Mouse (Mus musculus): ENCODE results near the gene 6030458C11Rik.
"Not testable (repeated sequence)": the region's sequence is repeated elsewhere in the genome, so short reads cannot be mapped to it uniquely, and the experiment has no call there.

6030458C11Rik gene

DNA sequence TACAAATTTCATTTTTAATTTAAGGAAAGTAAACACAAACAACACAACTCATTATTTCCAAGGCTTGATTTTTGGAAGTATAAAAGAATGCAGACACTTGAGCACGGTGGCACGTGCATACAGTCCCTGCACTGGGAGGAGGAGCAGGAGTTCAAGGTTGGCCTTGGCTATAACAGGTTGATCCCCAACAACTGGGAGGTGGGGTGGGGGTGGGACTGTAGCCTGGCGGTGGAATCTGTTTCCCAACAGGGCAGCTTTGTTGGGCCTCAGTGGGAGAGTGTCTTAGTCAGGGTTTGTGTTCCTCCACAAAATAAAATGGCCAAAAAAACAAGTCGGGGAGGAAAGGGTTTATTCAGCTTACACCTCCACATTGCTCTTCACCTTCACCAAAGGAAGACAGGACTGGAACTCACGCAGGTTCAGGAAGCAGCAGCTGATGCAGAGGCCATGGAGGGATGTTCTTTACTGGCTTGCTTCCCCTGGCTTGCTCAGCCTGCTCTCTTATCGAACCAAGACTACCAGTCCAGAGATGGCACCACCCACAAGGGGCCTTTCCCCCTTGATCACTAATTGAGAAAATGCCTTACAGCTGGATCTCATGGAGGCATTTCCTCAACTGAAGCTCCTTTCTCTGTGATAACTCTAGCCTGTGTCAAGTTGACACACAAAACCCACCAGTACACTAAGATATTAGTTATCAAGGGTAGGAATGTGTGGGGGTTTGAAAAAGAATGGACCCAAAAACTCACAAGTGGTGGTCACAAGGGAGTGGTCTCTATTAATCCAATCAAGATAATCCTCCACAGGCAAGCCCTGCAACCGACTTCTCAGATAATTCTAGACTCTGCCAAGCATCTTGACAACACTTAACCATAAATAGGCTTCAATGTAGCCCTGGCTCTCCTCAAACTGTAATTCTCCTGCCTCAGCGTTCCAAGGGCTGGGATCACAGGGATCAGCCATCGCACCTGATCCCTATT lies 1.7 kb downstream of the 6030458C11Rik start:
- DNase-seq (ENCODE audit: low spot score), result no peak

DNA sequence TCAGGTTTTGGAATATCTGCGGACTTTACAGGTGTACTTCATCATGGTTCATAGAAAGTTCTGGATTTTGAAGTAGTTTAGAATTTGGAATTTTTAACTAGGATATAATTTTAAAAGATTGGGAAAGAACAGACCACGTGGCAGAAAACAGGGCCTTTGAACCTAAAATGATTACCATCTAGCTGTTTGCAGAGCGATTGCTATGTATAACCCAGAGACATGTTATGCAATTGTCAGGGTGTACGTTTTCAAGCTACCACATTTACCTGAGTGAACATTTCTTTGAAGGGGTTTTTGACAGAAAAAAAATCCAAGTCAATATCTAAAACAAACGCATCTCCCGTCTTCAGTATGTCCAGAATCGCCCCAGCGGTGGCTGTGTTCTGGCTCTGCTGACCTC lies 6.9 kb downstream of the 6030458C11Rik start:
- DNase-seq (ENCODE audit: low spot score), result no peak

DNA sequence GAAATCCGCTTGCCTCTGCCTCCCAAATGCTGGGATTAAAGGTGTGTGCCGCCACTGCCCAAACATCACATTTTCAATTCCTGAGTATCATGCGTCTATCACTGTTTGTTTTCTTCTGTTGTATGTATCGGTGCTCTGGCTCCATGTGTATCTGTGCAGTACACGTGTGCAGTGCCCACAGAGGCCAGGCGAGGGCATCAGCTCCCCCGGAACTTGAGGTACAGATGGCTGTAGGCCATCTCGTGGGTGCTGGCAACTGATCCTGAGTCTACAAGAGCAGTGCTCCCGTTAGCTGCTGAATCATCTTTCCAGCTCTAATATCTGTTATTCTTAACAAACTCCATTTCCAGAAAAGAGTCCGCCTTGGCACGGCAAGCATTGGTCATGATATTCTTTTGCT lies 11.8 kb downstream of the 6030458C11Rik start:
- DNase-seq (ENCODE audit: low spot score), result no peak

DNA sequence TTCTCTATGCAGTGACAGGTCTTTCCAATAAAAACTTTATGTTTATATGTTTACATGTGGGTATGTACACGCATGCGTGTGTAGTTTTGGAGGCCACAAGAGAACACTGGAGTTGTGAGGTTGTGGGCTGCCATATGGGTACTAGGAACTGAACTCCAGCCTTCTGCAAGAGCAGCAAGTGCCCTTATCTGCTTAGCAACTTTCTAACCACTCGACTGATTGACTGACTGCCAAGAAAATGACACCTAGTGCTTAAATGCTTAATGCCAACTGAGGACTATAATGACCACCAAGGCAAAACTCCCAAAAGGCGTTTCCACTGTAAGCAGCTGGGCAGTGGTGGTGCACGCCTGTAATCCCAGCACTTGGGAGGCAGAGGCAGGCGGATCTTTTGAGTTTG lies 15.1 kb downstream of the 6030458C11Rik start:
- no peak for DNase-seq (ENCODE audit: low spot score)

DNA sequence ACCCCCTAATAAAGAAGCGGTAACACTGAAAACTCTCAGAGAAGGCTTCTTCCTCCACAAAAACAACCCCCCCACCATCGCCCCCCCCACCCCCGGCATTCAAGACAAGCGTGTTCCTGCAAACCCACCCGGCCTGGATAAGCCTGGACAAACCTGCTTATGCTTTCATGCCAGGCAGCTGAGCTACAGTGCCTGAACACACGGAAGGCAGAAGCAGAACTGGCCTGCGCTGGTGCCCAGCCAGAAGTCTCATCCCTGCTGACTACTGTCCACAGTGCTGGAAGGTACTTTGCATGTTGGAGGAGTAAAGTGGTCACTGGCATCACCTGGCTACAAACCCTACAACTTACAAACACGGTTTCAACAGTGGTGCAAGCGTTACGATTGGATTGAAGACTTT lies 17.4 kb downstream of the 6030458C11Rik start:
- DNase-seq (ENCODE audit: low spot score), result no peak

DNA sequence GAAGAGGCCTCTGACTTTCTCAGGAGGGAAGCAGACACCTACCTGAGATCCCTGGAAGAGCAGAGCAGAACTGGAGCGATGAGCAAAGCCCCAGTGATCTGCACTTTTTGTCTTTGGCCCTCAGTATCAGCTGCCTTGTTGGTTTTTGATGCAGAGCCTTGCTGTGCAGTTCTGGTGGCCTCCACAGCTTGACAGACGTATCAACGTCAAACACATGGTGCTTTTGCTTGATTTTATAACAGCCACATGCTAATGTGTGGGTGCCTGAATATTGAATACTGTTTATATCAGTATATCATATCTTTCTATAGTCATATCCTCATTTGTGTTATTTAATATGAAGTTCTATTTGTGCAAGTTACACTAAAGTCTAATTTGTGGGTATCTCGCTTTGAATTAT lies 19.4 kb downstream of the 6030458C11Rik start:
- no peak for DNase-seq (ENCODE audit: low spot score)

DNA sequence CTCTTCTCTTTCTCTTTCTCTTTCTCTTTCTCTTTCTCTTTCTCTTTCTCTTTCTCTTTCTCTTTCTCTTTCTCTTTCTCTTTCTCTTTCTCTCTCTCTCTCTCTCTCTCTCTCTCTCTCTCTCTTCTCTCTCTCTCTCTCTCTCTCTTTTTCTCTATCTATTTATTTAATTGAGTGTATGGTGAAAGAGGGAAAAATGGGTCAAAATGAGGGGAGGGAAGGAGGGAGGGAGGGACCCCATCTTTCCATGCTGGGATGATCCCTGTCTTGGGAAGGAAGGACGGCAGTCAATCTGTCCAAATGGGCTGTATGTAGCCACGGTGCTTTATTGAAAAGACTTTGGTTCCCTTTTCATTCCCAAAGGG lies 23.3 kb downstream of the 6030458C11Rik start:
- DNase-seq (ENCODE audit: low spot score), result not testable (repeated sequence)

DNA sequence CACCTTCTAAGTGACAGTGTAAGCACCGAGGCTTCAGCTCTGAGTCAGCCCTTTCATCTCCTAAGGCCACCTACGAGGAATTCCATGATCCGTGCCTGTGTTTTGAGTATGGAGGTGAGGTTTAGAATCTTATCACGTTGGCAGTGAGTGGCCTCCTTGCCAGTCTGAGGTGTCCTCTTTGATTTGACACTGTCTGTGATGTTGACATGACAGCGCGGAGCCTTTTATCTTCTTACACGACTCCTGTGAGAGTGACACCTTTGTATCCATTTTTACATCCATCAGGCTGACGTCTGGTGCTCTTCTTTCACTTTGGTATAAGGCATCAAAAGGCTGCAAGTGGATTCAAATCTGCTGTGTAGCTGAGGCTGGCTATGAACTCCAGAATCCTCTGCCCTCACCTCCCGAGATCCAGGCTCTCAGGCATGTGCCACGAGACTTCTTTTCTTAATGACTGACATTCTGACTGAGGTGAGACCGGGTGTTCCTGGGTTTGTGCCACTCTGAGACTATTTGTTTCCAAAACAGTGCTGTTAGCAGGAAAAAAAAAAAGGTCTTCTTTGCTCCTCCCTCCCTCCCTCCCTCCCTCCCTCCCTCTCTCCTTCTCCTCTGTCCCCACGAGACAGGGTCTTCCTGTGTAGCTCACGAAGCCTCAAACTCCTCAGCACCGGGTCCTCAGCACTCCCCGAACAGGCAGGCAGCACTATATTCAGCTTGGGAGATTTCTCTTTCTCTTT lies 23.9 kb downstream of the 6030458C11Rik start:
- no peak for DNase-seq (ENCODE audit: low spot score)

DNA sequence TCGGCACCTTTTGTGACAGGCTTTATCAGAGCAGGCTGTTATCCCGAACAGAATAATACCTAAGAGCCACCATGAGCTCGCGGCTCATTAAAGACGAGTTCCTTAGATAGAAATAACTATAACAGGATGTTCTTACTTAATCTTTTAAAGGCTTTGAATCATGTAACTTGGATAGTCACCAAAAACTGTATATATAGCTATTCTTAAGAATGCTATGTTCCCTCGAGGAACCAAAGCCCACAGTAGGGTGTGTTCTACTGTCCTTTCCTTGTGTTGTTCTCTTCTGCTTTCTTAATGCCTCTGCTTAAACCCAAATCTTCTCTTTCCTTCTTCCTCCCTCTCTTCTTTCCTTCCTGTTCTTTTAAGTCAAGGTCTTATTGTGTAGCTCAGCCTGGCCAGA lies 26.4 kb downstream of the 6030458C11Rik start:
- no peak for DNase-seq (ENCODE audit: low spot score)

DNA sequence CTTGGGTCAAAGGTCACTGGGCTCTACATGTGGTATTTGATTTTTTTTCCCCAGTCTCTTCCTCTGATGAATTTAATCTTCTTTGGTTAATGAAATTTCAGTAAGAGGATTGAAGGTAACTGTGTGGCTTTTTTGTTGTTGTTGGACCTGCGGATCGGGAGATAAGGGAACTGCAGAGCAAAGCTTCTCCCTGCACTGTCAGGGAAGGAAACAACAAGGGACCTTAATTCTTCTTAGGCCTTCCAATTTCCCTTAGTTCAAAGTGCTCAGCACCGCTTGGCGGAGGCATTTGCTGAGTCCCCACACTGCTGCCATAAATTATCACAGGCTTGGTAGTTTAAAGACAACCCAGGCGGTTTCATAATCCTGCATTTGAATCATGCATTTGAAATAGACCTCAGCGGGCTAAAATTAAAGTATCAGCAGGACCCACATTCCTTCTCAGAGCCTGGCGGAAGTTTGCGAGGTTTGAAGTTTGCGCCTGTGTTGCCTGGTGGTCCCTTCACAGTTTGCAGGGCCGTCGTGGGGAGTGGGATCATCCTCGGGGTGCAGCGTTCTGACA lies 28.5 kb downstream of the 6030458C11Rik start:
- no peak for DNase-seq (ENCODE audit: low spot score)

DNA sequence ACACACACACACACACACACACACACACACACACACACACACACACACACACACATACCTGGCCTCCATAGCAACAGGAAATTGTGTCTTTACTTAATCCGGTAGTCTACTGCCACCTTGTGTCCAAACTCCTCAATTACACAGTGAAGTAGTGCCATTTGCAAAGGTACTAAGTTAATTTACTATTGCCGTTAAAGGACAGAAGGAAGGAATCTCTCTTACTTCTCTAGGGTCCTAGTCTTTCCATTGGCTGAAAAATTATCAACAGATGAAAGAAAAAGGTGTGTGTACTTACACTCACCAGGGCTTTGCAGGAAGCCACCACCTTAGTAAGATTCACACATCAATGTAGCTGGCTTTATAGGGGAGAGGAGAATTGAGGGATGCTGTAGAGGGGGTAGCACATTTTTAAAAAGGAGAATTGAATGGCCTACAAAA lies 29.0 kb downstream of the 6030458C11Rik start:
- DNase-seq (ENCODE audit: low spot score), result peak; percentile 93

DNA sequence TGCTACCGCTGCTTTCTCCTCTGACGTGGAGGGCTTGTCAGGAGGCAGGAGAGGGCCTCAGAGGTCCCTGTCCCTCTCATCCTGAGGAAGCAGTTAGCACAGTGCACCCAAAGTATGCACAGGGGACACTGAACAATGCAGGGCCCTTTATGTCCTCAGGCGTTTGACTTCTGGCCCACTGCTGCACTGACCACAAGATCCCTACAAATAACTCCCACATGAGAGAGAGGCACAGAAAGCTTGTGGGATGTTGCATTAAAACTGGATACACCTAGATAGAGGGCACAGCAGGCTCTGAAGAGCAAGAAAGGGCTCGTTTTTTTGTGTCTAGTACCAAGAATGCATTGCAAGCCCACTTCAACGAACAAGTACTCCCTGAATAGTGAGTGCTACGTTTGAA lies 30.1 kb downstream of the 6030458C11Rik start:
- DNase-seq (ENCODE audit: low spot score), result no peak

DNA sequence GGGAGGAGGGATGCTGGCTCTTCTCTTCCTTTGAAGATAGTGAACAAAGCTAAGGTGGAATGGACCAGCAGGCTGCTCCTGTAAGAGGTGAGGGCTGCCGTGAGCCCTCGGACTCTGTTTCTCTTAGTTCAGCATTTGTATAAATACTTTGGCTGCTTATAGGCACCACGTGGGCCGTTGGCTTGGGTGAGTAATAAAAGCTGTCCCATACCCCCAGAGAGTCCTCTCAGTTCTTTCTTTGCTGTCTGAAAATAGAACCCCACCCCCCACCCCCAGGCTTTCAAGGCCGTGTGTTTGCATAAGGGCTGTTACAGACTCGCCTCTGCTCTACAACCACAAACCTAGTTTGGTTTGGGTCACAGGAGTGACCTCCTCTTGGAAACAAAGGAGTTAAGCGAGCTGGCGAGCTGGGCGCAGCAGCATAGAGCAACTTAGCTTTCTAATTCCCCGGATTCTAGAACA lies 35.0 kb downstream of the 6030458C11Rik start:
- peak; percentile 69 for DNase-seq (ENCODE audit: low spot score)

DNA sequence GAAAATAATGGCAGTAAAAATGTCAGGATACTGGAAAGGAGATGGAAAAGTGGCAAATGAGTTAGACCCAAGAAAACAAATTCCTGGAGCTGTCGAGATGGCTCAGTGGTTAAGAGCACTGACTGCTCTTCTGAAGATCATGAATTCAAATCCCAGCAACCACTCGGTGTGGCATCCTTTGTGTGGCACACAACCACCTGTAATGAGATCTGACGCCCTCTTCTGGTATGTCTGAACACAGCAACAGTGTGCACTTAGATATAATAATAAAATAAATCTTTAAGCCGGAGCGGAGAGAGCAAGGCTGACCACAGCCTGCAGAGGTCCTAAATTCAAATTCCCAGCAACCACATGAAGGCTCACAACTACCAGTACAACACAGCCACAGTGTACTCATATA lies 35.9 kb downstream of the 6030458C11Rik start:
- DNase-seq (ENCODE audit: low spot score), result no peak

DNA sequence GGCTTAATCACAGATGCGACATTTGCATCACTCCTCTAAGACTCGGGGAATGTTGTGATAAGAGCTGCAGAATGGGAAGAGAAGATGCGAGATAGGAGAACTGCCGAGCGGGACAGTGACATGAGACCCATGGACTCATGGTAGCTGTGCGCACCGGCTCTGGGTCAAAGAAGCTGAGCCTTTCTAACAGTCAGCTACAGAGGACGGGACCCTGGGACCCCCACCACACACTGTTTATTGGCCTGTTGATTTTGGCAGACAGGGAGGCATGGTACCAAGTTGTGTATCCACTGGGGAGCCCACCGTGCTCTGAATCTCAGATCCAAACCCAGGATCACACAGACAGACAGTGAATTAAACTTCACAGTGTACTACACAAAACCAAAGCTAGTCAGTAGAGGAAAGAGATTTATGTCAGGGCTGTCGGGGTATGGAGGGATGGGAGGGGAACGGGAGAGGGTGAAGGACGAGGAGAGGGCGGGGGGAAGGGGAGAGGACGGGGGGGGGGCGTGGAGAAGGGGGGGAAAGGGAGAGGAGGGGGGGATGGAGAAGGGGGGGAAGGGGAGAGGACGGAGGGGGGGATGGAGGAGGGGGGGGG lies 42.6 kb downstream of the 6030458C11Rik start:
- no peak for DNase-seq (ENCODE audit: low spot score)

DNA sequence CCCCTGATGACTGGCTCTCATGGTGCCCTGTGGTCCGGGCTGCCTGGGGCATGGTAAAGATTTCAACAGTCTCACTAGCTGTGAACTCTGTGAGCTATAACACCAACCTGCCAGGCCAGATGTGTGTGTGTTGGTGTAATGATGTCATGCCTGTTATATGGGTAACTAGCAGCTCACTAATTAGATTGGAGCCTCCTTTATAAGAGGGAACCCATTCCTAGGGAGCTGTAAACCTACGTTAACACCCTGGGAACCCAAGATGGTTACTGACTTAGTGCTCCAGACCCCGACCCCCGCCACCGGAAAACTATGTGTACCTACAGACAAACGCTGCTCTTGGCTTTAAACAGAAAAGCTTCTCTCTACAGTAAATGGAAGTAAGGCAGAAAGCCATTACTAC lies 43.2 kb downstream of the 6030458C11Rik start:
- no peak for DNase-seq (ENCODE audit: low spot score)

DNA sequence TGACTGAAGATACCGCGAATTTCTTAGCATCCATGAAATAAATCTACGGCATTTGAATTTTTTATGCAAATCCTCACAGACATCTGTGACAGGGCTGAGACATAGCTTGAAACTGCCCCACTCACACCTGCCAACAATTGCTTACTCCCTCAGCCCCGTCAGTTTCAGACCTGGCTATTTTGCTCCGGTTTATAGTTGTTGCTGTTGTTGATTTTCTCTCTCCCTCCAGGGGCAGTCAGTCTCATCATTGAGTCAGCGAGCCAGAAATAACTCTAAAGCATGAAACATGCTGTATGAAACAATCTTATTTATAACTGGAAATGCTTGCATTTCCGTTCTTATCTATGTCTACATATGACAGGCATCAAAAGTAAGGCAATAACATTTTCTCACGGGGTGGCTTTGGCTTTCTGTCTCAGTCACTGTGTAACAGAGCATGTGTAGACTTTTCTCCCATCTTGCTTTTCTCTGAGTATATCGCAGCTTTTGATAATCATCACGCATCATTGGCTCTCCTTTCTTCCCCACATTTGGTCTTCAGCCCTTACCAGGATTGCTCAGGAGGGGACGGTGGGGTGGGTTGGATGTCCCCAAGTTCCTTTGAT lies 50.2 kb downstream of the 6030458C11Rik start:
- no peak for DNase-seq (ENCODE audit: low spot score)

DNA sequence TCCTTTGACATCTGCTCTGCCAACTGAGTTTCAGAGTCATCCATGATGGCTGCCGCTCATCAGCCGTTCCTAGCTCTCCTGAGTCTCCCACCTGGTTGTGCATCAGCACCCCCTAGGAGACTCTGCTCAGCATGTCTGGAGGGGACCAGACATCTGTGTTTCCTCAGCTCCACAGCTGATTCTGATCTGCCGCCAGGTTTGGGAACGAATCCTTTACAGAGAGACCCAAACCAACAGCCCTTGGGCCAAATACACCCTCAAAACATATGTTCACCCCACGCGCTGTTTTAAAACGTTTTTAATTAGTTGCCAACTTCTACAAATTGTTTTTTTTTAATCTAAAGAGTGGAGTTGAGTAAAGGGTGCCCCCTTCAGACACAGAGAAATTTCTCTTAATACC lies 53.5 kb downstream of the 6030458C11Rik start:
- no peak for DNase-seq (ENCODE audit: low spot score)

DNA sequence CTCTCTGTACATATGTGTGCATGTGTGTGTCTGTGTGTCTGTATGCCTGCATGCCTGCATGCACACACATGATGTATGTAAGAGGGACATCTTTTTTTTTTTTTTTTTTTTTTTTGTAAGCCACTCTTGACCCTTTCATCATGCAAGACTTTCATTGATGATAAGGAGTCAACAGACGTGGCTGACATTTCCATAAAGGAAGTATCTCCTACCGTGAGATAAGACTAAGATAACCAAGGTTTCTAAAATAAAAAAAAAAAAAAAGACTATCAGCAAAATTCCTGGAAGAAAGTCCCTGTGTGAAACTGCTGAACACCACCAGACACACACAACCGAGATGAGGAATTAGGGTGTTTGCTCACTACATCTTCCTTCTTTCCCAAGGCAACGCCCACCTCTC lies 57.6 kb downstream of the 6030458C11Rik start:
- DNase-seq (ENCODE audit: low spot score), result no peak

DNA sequence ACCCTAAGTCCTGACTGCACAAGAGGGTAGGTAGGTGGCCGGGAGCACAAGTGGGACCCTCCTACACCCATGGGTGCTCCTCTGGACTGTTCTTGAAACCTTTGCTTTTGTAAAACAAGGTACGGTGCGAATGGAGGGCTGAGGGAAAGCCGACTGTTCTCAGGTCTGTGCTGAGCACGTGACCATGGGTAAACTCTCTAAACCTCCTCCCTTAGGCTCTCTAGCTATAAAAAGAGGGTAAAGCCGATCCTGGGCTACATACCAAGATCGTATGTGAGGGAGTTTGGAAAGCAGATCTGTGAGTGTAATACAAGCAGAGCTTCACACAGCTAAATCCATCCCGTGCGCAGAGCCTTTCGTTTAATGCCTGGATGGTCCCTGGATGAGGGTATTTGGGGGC lies 61.3 kb downstream of the 6030458C11Rik start:
- DNase-seq (ENCODE audit: low spot score), result no peak

DNA sequence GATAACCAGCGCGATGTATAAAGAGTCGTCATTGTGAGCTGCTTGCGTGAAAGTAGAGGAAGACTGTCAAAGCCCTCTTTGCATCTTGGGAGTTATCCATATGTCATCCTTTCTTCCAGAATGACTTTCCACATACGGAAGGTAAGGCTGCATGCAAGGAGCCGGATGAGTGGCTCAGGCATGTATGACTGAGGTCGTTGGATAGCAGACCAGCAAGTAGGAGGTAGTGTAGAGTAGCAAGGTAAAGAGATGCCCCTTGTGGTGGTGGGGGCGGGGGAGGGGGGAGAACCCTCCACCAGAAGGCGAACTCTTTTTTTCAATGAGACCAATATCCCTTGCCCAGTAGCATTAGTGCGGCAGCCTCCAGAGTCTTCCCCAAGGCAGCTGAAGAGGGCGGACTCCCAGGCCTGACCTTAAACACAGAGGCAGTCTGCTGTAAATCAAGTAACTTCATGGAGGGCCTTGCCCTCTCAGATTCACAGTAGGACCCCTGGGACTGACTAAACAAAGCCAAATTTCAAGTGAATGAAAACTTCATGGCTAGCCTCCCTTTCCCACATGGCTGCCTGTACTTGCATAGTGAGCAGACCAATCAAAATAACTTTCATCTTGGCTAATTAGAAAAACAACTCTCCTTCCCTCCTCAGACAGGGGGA lies 62.1 kb downstream of the 6030458C11Rik start:
- peak; percentile 65 for DNase-seq (ENCODE audit: low spot score)

All from embryo, embryonic 10.5 days (tissue).